Comparison of ENCODE assay signal across 8 mouse cellular contexts in genomic region chr8:84148531-84148850, GRCm38 (mm10). TPM values are rescaled to one million over a fixed set of nuclear protein-coding genes. Genes with fewer than 3 reads are reported as not detected.
DNase-seq lines count a peak whose midpoint lies in the region; ATAC-seq and TF ChIP-seq lines count a peak whose summit lies in the region.

No protein-coding gene starts in this region.

- no peak for ATAC-seq in embryonic facial prominence, embryonic 12.5 days (ENCODE audit: insufficient number of reproducible peaks, insufficient read depth, low FRiP score, low TSS enrichment)
- 0 out of 2 replicates have a peak, but pooled peaks have one; percentile 0 for ATAC-seq in kidney, embryonic 15.5 days (replicated peaks; ENCODE audit: low FRiP score)
- no peak for ATAC-seq in midbrain, embryonic 14.5 days (ENCODE audit: low FRiP score, low TSS enrichment)
- ATAC-seq in frontal cortex, adult (ENCODE audit: low TSS enrichment): no peak

- no peak for DNase-seq in gastrocnemius, adult 2 months
- no peak for DNase-seq in gastrocnemius, postnatal 4 days (ENCODE audit: low spot score in 2 of 2)
- no peak for DNase-seq in midbrain, embryonic 14.5 days
- no peak for DNase-seq in T-cell, adult 2 months (ENCODE audit: low spot score)
- no peak for DNase-seq in thymus, adult 18-20 months

- H3K27ac ChIP-seq in gastrocnemius, adult 2 months: no peak overlapping the region
- H3K27ac ChIP-seq in embryonic facial prominence, embryonic 12.5 days: no peak overlapping the region
- H3K27ac ChIP-seq in kidney, embryonic 15.5 days: peak overlapping the region; percentile 24; the same call in 1 of the 2 replicates
- no peak overlapping the region for H3K27ac ChIP-seq in midbrain, embryonic 14.5 days (replicated peaks; ENCODE audit: low read depth, low read length)

- H3K4me2 ChIP-seq in embryonic facial prominence, embryonic 12.5 days (replicated peaks): peak overlapping the region; percentile 84
- peak overlapping the region; percentile 89 for H3K4me2 ChIP-seq in kidney, embryonic 15.5 days
- peak overlapping the region; percentile 88 for H3K4me2 ChIP-seq in midbrain, embryonic 14.5 days (ENCODE audit: low read length)

- no peaks in the 10 kb centered on the region for H3K9me3 ChIP-seq in embryonic facial prominence, embryonic 12.5 days
- H3K9me3 ChIP-seq in kidney, embryonic 15.5 days (replicated peaks): no peaks in the 10 kb centered on the region
- H3K9me3 ChIP-seq in midbrain, embryonic 14.5 days (ENCODE audit: control insufficient read depth, low read length): no peaks in the 10 kb centered on the region

- peaks cover 19% of the 10 kb centered on the region for H3K4me1 ChIP-seq in embryonic facial prominence, embryonic 12.5 days
- H3K4me1 ChIP-seq in kidney, embryonic 15.5 days: peaks cover 24% of the 10 kb centered on the region
- peaks cover 6% of the 10 kb centered on the region; the same call in 1 of the 2 replicates for H3K4me1 ChIP-seq in midbrain, embryonic 14.5 days (ENCODE audit: control insufficient read depth, insufficient read depth, low read length)

- no peak for TF ChIP-seq CTCF in gastrocnemius, adult 2 months (IDR thresholded peaks at IDR 0.05)

- WGBS in embryonic facial prominence, embryonic 12.5 days: 94% methylated on average over 5 of the region's 5 CpGs
- 79% methylated on average over 5 of the region's 5 CpGs for WGBS in kidney, embryonic 15.5 days
- WGBS in midbrain, embryonic 14.5 days: 88% methylated on average over 5 of the region's 5 CpGs

- peaks cover 19% of the 10 kb centered on the region for H3K36me3 ChIP-seq in embryonic facial prominence, embryonic 12.5 days
- H3K36me3 ChIP-seq in kidney, embryonic 15.5 days: peaks cover 17% of the 10 kb centered on the region
- peaks cover 12% of the 10 kb centered on the region for H3K36me3 ChIP-seq in midbrain, embryonic 14.5 days (ENCODE audit: control insufficient read depth, insufficient read depth, low read length)

- intact Hi-C loops in gastrocnemius, adult 2 months (cut with DNase I): no loop called here

- no peak overlapping the region; the same call in 1 of the 2 replicates for H3K9ac ChIP-seq in embryonic facial prominence, embryonic 12.5 days
- no peak overlapping the region for H3K9ac ChIP-seq in kidney, embryonic 15.5 days
- H3K9ac ChIP-seq in midbrain, embryonic 14.5 days (replicated peaks; ENCODE audit: low read length): no peak overlapping the region

- peak overlapping the region; percentile 97 for H3K4me3 ChIP-seq in gastrocnemius, adult 2 months
- H3K4me3 ChIP-seq in embryonic facial prominence, embryonic 12.5 days: 0 out of 2 replicates have a peak overlapping the region, but pooled peaks have one; percentile 71
- peak overlapping the region; percentile 72 for H3K4me3 ChIP-seq in kidney, embryonic 15.5 days (replicated peaks)
- peak overlapping the region; percentile 69 for H3K4me3 ChIP-seq in midbrain, embryonic 14.5 days (replicated peaks; ENCODE audit: low read depth, low read length)

- no peaks in the 10 kb centered on the region for H3K27me3 ChIP-seq in embryonic facial prominence, embryonic 12.5 days
- no peaks in the 10 kb centered on the region for H3K27me3 ChIP-seq in kidney, embryonic 15.5 days
- no peaks in the 10 kb centered on the region for H3K27me3 ChIP-seq in midbrain, embryonic 14.5 days (ENCODE audit: control insufficient read depth, insufficient read depth, low read length)

RNA-seq across cellular contexts. Expression of gene 4930432K21Rik, which starts 0.7 kb away (rescaled TPM):
- under 1 TPM; 0.28 to 0.50 TPM for total RNA-seq in gastrocnemius, adult 2 months (2021)
- 1 to 10 TPM; 1.4 to 1.9 TPM for total RNA-seq in gastrocnemius, postnatal 4 days (2021)
- 2.0 and 2.4 TPM in 2 replicates for polyA plus RNA-seq in embryonic facial prominence, embryonic 12.5 days (2016; fragmentation: Nextera tagmentation; extraction: Ambion mirVana)
- 1.7 and 2.0 TPM in 2 replicates for polyA plus RNA-seq in kidney, embryonic 15.5 days (2015; fragmentation: Nextera tagmentation; extraction: Ambion mirVana)
- 1.8 and 1.9 TPM in 2 replicates for polyA plus RNA-seq in midbrain, embryonic 14.5 days (2014; fragmentation: Nextera tagmentation; extraction: Ambion mirVana)

RNA-seq across cellular contexts. Expression of gene Cc2d1a, which starts 0.8 kb away (rescaled TPM):
- total RNA-seq in gastrocnemius, adult 2 months (2021): 10 to 100 TPM; 16.8 to 18.6 TPM
- 10 to 100 TPM; 18.2 to 21.8 TPM for total RNA-seq in gastrocnemius, postnatal 4 days (2021)
- polyA plus RNA-seq in embryonic facial prominence, embryonic 12.5 days (2016; fragmentation: Nextera tagmentation; extraction: Ambion mirVana): 27.5 and 29.2 TPM in 2 replicates
- polyA plus RNA-seq in kidney, embryonic 15.5 days (2015; fragmentation: Nextera tagmentation; extraction: Ambion mirVana): 22.0 and 28.7 TPM in 2 replicates
- polyA plus RNA-seq in midbrain, embryonic 14.5 days (2014; fragmentation: Nextera tagmentation; extraction: Ambion mirVana): 28.9 and 33.1 TPM in 2 replicates

RNA-seq across cellular contexts. Expression of gene Podnl1, which starts 22.7 kb away (rescaled TPM):
- total RNA-seq in gastrocnemius, adult 2 months (2021): not detected
- not detected for total RNA-seq in gastrocnemius, postnatal 4 days (2021)
- 0.31 and 0.43 TPM in 2 replicates for polyA plus RNA-seq in embryonic facial prominence, embryonic 12.5 days (2016; fragmentation: Nextera tagmentation; extraction: Ambion mirVana)
- polyA plus RNA-seq in kidney, embryonic 15.5 days (2015; fragmentation: Nextera tagmentation; extraction: Ambion mirVana): 0.21 and 1.4 TPM in 2 replicates
- 0.63 and 0.68 TPM in 2 replicates for polyA plus RNA-seq in midbrain, embryonic 14.5 days (2014; fragmentation: Nextera tagmentation; extraction: Ambion mirVana)

RNA-seq across cellular contexts. Expression of gene Nanos3, which starts 36.5 kb away (rescaled TPM):
- total RNA-seq in gastrocnemius, adult 2 months (2021): not detected
- total RNA-seq in gastrocnemius, postnatal 4 days (2021): 1 to 10 TPM; 2.5 to 3.3 TPM
- 5.4 and 7.2 TPM in 2 replicates for polyA plus RNA-seq in embryonic facial prominence, embryonic 12.5 days (2016; fragmentation: Nextera tagmentation; extraction: Ambion mirVana)
- polyA plus RNA-seq in kidney, embryonic 15.5 days (2015; fragmentation: Nextera tagmentation; extraction: Ambion mirVana): 3.6 and 4.7 TPM in 2 replicates
- 9.4 and 11.7 TPM in 2 replicates for polyA plus RNA-seq in midbrain, embryonic 14.5 days (2014; fragmentation: Nextera tagmentation; extraction: Ambion mirVana)

RNA-seq across cellular contexts. Expression of gene Dcaf15, which starts 43.9 kb away (rescaled TPM):
- 1 to 10 TPM; 4.8 to 5.4 TPM for total RNA-seq in gastrocnemius, adult 2 months (2021)
- 10 to 100 TPM; 15.6 to 17.5 TPM for total RNA-seq in gastrocnemius, postnatal 4 days (2021)
- polyA plus RNA-seq in embryonic facial prominence, embryonic 12.5 days (2016; fragmentation: Nextera tagmentation; extraction: Ambion mirVana): 13.0 and 16.1 TPM in 2 replicates
- 9.2 and 11.6 TPM in 2 replicates for polyA plus RNA-seq in kidney, embryonic 15.5 days (2015; fragmentation: Nextera tagmentation; extraction: Ambion mirVana)
- 19.9 and 26.0 TPM in 2 replicates for polyA plus RNA-seq in midbrain, embryonic 14.5 days (2014; fragmentation: Nextera tagmentation; extraction: Ambion mirVana)
